Mouse (Mus musculus) G1E (cell line): ENCODE measurements around the gene Lama5.

ENCODE experiments used
- CTCF ChIP-seq: IDR thresholded peaks from 2 replicates; pipeline ENCODE4 v1.5.1; 2012; ENCODE audit warnings: low read depth, low read length, inconsistent platforms, mixed read lengths
- GATA1 ChIP-seq: IDR thresholded peaks from 2 replicates; pipeline ENCODE4 v1.6.1; 2012; ENCODE audit warnings: borderline replicate concordance, low read length, inconsistent platforms, mixed read lengths

DNA sequence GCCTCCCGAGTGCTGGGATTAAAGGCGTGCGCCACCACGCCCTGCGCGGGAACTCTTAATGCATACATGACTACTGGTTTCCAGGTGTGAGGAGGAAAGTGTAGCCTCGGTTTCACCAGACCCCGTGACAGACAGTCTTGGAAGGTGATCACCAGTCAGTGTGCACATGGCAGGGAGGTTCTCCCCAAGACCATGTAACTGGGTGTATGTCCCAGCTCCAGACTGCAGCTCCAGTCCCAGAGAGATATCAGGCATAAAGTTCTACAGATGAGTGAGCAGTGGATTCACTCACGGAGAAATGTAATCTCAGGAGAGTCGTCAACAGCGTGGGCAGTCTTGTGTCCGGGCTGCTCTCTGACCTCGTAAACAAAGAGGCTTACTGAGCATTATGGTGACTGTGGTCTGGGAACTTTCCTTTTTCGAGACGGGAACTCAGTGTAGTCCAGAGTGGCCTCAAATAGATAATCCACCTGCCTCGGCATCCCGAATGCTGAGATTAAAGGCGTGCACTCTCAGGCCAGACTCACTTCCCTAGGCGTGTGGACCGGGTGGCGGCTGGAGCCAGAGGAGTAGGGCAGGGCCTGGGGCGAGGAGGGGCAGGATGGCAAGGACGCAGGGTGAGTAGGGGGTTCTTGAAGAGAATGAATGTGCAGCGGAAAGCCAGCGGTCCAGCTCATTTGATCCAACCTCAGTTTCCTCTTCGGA is 30.8 kb upstream of the Lama5 start:
- TF ChIP-seq GATA1: no peak
- TF ChIP-seq CTCF: no peak
